Mouse (Mus musculus) MEL (cell line): ENCODE results near the gene Rasl11a.

ENCODE experiments used
- BHLHE40 ChIP-seq: IDR thresholded peaks from 2 replicates; pipeline ENCODE4 v1.6.1; 2012; ENCODE audit warnings: low read depth, mild to moderate bottlenecking, inconsistent platforms, low read length, improper control_type of control experiment, borderline replicate concordance
- CTCF ChIP-seq, 3 experiments: IDR thresholded peaks in 2 of 3; conservative IDR thresholded peaks in 1 of 3; 2 replicates each; pipeline ENCODE4 v1.5.1; 2011 to 2012; ENCODE audit warnings: low read length in 3 of 3, low read depth in 2 of 3, mild to moderate bottlenecking in 2 of 3, improper control_type of control experiment in 1 of 3, inconsistent platforms in 1 of 3, mixed read lengths in 1 of 3, moderate library complexity in 1 of 3; ENCODE audit not compliant: control insufficient read depth in 1 of 3, insufficient read depth in 1 of 3, poor library complexity in 1 of 3, severe bottlenecking in 1 of 3
- E2F4 ChIP-seq: IDR thresholded peaks from 2 replicates; pipeline ENCODE4 v1.6.1; 2011; ENCODE audit warnings: low read depth, low read length, improper control_type of control experiment, borderline replicate concordance
- ETS1 ChIP-seq: IDR thresholded peaks from 2 replicates; pipeline ENCODE4 v1.6.1; 2012; ENCODE audit warnings: low read depth, mild to moderate bottlenecking, inconsistent platforms, low read length, improper control_type of control experiment, moderate library complexity
- HCFC1 ChIP-seq: IDR thresholded peaks from 2 replicates; pipeline ENCODE4 v1.6.1; 2012; ENCODE audit warnings: low read depth, mild to moderate bottlenecking, inconsistent platforms, low read length, improper control_type of control experiment, moderate library complexity
- MAX ChIP-seq: IDR thresholded peaks from 2 replicates; pipeline ENCODE4 v1.6.1; 2011; ENCODE audit warnings: low read length, improper control_type of control experiment
- MEF2A ChIP-seq: IDR thresholded peaks from 2 replicates; pipeline ENCODE4 v1.6.1; 2014; ENCODE audit warnings: low read depth, mild to moderate bottlenecking, inconsistent platforms, low read length, improper control_type of control experiment; ENCODE audit not compliant: poor library complexity, insufficient replicate concordance, severe bottlenecking; ENCODE audit errors: extremely low read depth
- MXI1 ChIP-seq: IDR thresholded peaks from 2 replicates; pipeline ENCODE4 v1.6.1; 2011; ENCODE audit warnings: mild to moderate bottlenecking, low read depth, low read length, improper control_type of control experiment
- POLR2A ChIP-seq, 2 experiments: IDR thresholded peaks; 2 replicates each; pipeline ENCODE4 v1.6.1; 2011 to 2012; ENCODE audit warnings: low read length in 2 of 2, mild to moderate bottlenecking in 2 of 2, control low read depth in 1 of 2, improper control_type of control experiment in 1 of 2, low read depth in 1 of 2, moderate library complexity in 1 of 2; ENCODE audit not compliant: control insufficient read depth in 1 of 2, insufficient read depth in 1 of 2, poor library complexity in 1 of 2
- SMC3 ChIP-seq: IDR thresholded peaks from 2 replicates; pipeline ENCODE4 v1.6.1; 2011; ENCODE audit warnings: low read depth, low read length, improper control_type of control experiment
- TBP ChIP-seq: IDR thresholded peaks from 2 replicates; pipeline ENCODE4 v1.8.0; 2011; ENCODE audit warnings: low read depth, low read length, improper control_type of control experiment
- USF2 ChIP-seq, 2 experiments: IDR thresholded peaks; 2 replicates each; pipeline ENCODE4 v1.6.1; 2011 to 2012; ENCODE audit warnings: improper control_type of control experiment in 2 of 2, low read length in 2 of 2, borderline replicate concordance in 1 of 2, inconsistent platforms in 1 of 2, low read depth in 1 of 2, mild to moderate bottlenecking in 1 of 2; ENCODE audit not compliant: insufficient read depth in 1 of 2

GRCm38 (mm10) chr5:146883053-146883452 is 38.2 kb downstream of the Rasl11a start:
- TF ChIP-seq CTCF (IDR thresholded peaks at IDR 0.05 in 2 of 3, conservative IDR thresholded peaks at IDR 0.05 in 1 of 3; ENCODE audit: control insufficient read depth in 1 of 3, insufficient read depth in 1 of 3, low read depth in 2 of 3, low read length in 3 of 3, poor library complexity in 1 of 3, severe bottlenecking in 1 of 3), result peak; percentile 20 to 51 (median 26); a peak in 5 of 6 replicates
- no peak for TF ChIP-seq USF2 (IDR thresholded peaks at IDR 0.05; ENCODE audit: borderline replicate concordance in 1 of 2, insufficient read depth in 1 of 2, low read depth in 1 of 2, low read length in 2 of 2)
- TF ChIP-seq MAX, result no peak
- no peak for TF ChIP-seq HCFC1
- no peak for TF ChIP-seq POLR2A (IDR thresholded peaks at IDR 0.05; ENCODE audit: control insufficient read depth in 1 of 2, insufficient read depth in 1 of 2, low read depth in 1 of 2, low read length in 2 of 2, poor library complexity in 1 of 2)
- TF ChIP-seq ETS1, result no peak
- no peak for TF ChIP-seq E2F4
- no peak for TF ChIP-seq MXI1
- TF ChIP-seq SMC3, result peak; percentile 65
- no peak for TF ChIP-seq MEF2A
- TF ChIP-seq TBP, result 0 out of 2 replicates have a peak, but pooled peaks have one; percentile 35
- no peak for TF ChIP-seq BHLHE40
